In genomic region chr5:65457086-65457827, GRCm38 (mm10) we compare ENCODE assay signal across 10 mouse cellular contexts. TPM values are rescaled to one million over a fixed set of nuclear protein-coding genes. Genes with fewer than 3 reads are reported as not detected.
DNase-seq lines count a peak whose midpoint lies in the region; ATAC-seq and TF ChIP-seq lines count a peak whose summit lies in the region.
"Had no signal": no experiment of that assay in that cellular context is flagged by ENCODE, and none has a peak within 500 bp of the region (broad histone marks: within the 10 kb centered on the region; RNA-seq: fewer than 3 reads in every experiment).

No protein-coding gene starts in this region.

- peak; percentile 24 for DNase-seq in brain, embryonic 14.5 days (ENCODE audit: low read depth)
- DNase-seq in heart, postnatal 4 days: peak; percentile 37
- DNase-seq in lung, postnatal 14 days: peak; percentile 45
- no peak for DNase-seq in cerebellum, postnatal 4 days (ENCODE audit: low spot score in 2 of 2)
- no peak for DNase-seq in cerebellum, postnatal 25 days
- DNase-seq: thymus, postnatal 25 days had no signal

- peak overlapping the region; percentile 89 for H3K27ac ChIP-seq in embryonic facial prominence, embryonic 12.5 days
- no peak overlapping the region for H3K27ac ChIP-seq in midbrain, embryonic 16.5 days (ENCODE audit: low read length)

- no peak overlapping the region for H3K9ac ChIP-seq in embryonic facial prominence, embryonic 12.5 days
- H3K9ac ChIP-seq in midbrain, embryonic 16.5 days (ENCODE audit: low read depth, low read length): no peak overlapping the region

- H3K36me3 ChIP-seq in embryonic facial prominence, embryonic 12.5 days: 0 out of 2 replicates have a peak, but pooled peaks cover 3% of the 10 kb centered on the region
- 0 out of 2 replicates have a peak, but pooled peaks cover 2% of the 10 kb centered on the region for H3K36me3 ChIP-seq in midbrain, embryonic 16.5 days (ENCODE audit: control insufficient read depth, insufficient read depth, low read length)

- H3K27me3 ChIP-seq in embryonic facial prominence, embryonic 12.5 days: no peaks in the 10 kb centered on the region
- no peaks in the 10 kb centered on the region for H3K27me3 ChIP-seq in midbrain, embryonic 16.5 days (ENCODE audit: control insufficient read depth, insufficient read depth, low read depth, low read length)

- no peak for TF ChIP-seq CTCF in brain, embryonic 14.5 days (IDR thresholded peaks at IDR 0.05; ENCODE audit: borderline replicate concordance, extremely low read depth, insufficient read depth, insufficient read length)

- no peak for TF ChIP-seq POLR2A in brain, embryonic 14.5 days (IDR thresholded peaks at IDR 0.05; ENCODE audit: borderline replicate concordance, extremely low read depth, insufficient read depth, insufficient read length, poor library complexity, severe bottlenecking)

- H3K4me3 ChIP-seq in embryonic facial prominence, embryonic 12.5 days: no peak overlapping the region
- H3K4me3 ChIP-seq in midbrain, embryonic 16.5 days (ENCODE audit: low read depth, low read length): no peak overlapping the region

- no peaks in the 10 kb centered on the region for H3K9me3 ChIP-seq in embryonic facial prominence, embryonic 12.5 days
- no peaks in the 10 kb centered on the region for H3K9me3 ChIP-seq in midbrain, embryonic 16.5 days (replicated peaks; ENCODE audit: control insufficient read depth, low read length, poor library complexity, severe bottlenecking)

- peak; percentile 81; the same call in 1 of the 2 replicates for ATAC-seq in embryonic facial prominence, embryonic 12.5 days (ENCODE audit: insufficient number of reproducible peaks, insufficient read depth, low FRiP score, low TSS enrichment)
- ATAC-seq in midbrain, embryonic 16.5 days: no peak
- ATAC-seq: forebrain, embryonic 16.5 days had no signal

- H3K4me2 ChIP-seq in embryonic facial prominence, embryonic 12.5 days (replicated peaks): no peak overlapping the region
- no peak overlapping the region for H3K4me2 ChIP-seq in midbrain, embryonic 16.5 days (ENCODE audit: low read length)

- H3K4me1 ChIP-seq in embryonic facial prominence, embryonic 12.5 days: peaks cover 22% of the 10 kb centered on the region
- H3K4me1 ChIP-seq in midbrain, embryonic 16.5 days (ENCODE audit: control insufficient read depth, insufficient read depth, low read length): no peaks in the 10 kb centered on the region

- WGBS in embryonic facial prominence, embryonic 12.5 days: 37% methylated on average over 7 of the region's 7 CpGs
- 71% methylated on average over 7 of the region's 7 CpGs for WGBS in midbrain, embryonic 16.5 days

RNA-seq across cellular contexts. Expression of gene Ugdh, which starts 21.5 kb away (rescaled TPM):
- 39.2 and 40.0 TPM in 2 replicates for polyA plus RNA-seq in brain, embryonic 14.5 days (2012; rRNA removed)
- polyA plus RNA-seq in embryonic facial prominence, embryonic 12.5 days (2016; fragmentation: Nextera tagmentation; extraction: Ambion mirVana): 146 and 147 TPM in 2 replicates
- total RNA-seq in heart, postnatal 4 days (2021): 10 to 100 TPM; 41.4 to 45.2 TPM
- polyA plus RNA-seq in midbrain, embryonic 16.5 days (2015; fragmentation: Nextera tagmentation; extraction: Ambion mirVana): 44.2 and 46.0 TPM in 2 replicates

RNA-seq across cellular contexts. Expression of gene Gm43552, which starts 35.4 kb away (rescaled TPM):
- polyA plus RNA-seq in brain, embryonic 14.5 days (2012; rRNA removed): not detected in 2 replicates
- not detected in 2 replicates for polyA plus RNA-seq in embryonic facial prominence, embryonic 12.5 days (2016; fragmentation: Nextera tagmentation; extraction: Ambion mirVana)
- total RNA-seq in heart, postnatal 4 days (2021): 1 to 10 TPM in 1 of 2 experiments, not detected in 1; 3.5 TPM
- not detected in 2 replicates for polyA plus RNA-seq in midbrain, embryonic 16.5 days (2015; fragmentation: Nextera tagmentation; extraction: Ambion mirVana)
- polyA plus RNA-seq: forebrain, embryonic 16.5 days; liver, embryonic 16.5 days had no signal

Comparison
In these comparisons a context has a peak if more than half of its experiments do, and no peak if none do; other contexts are left out.
1. DNase-seq: peak in brain, embryonic 14.5 days (single experiment), heart, postnatal 4 days (single experiment) and lung, postnatal 14 days (single experiment); none in cerebellum, postnatal 4 days (0 of 2) and cerebellum, postnatal 25 days (0 of 2).